Mouse (Mus musculus): ENCODE data around the gene Tubg2.

Tubg2 gene

GRCm38 (mm10) chr11:101178061-101179058 is 22.7 kb downstream of the Tubg2 start:
- DNase-seq (ENCODE audit: low read depth, low spot score) = no peak

GRCm38 (mm10) chr11:101179306-101179705 is 23.6 kb downstream of the Tubg2 start:
- no peak for DNase-seq (ENCODE audit: low read depth, low spot score)

GRCm38 (mm10) chr11:101180261-101180660 is 24.6 kb downstream of the Tubg2 start:
- no peak for DNase-seq (ENCODE audit: low read depth, low spot score)

- DNase-seq (ENCODE audit: low read depth, low spot score) = no peak
Observed at GRCm38 (mm10) chr11:101180846-101181740, 25.4 kb downstream of the Tubg2 start.

- DNase-seq (ENCODE audit: low read depth, low spot score) = no peak
Observed at GRCm38 (mm10) chr11:101181961-101182360, 26.3 kb downstream of the Tubg2 start.

GRCm38 (mm10) chr11:101182771-101183517 is 27.2 kb downstream of the Tubg2 start:
- no peak for DNase-seq (ENCODE audit: low read depth, low spot score)

GRCm38 (mm10) chr11:101184984-101185383 is 29.3 kb downstream of the Tubg2 start:
- DNase-seq (ENCODE audit: low read depth, low spot score) = no peak

GRCm38 (mm10) chr11:101185441-101185840 is 29.7 kb downstream of the Tubg2 start:
- DNase-seq (ENCODE audit: low read depth, low spot score) = no peak

GRCm38 (mm10) chr11:101186526-101187247 is 31.0 kb downstream of the Tubg2 start:
- DNase-seq (ENCODE audit: low read depth, low spot score) = no peak

GRCm38 (mm10) chr11:101187541-101187940 is 31.8 kb downstream of the Tubg2 start:
- no peak for DNase-seq (ENCODE audit: low read depth, low spot score)

GRCm38 (mm10) chr11:101188166-101188805 is 32.6 kb downstream of the Tubg2 start:
- no peak for DNase-seq (ENCODE audit: low read depth, low spot score)

GRCm38 (mm10) chr11:101189495-101190180 is 33.9 kb downstream of the Tubg2 start:
- DNase-seq (ENCODE audit: low read depth, low spot score) = no peak

- DNase-seq (ENCODE audit: low read depth, low spot score) = no peak
Observed at GRCm38 (mm10) chr11:101190181-101190912, 34.6 kb downstream of the Tubg2 start.

- no peak for DNase-seq (ENCODE audit: low read depth, low spot score)
Observed at GRCm38 (mm10) chr11:101190913-101191907, 35.5 kb downstream of the Tubg2 start.

GRCm38 (mm10) chr11:101191919-101192470 is 36.3 kb downstream of the Tubg2 start:
- no peak for DNase-seq (ENCODE audit: low read depth, low spot score)

- DNase-seq (ENCODE audit: low read depth, low spot score) = no peak
Observed at GRCm38 (mm10) chr11:101192646-101193045, 36.9 kb downstream of the Tubg2 start.

- no peak for DNase-seq (ENCODE audit: low read depth, low spot score)
Observed at GRCm38 (mm10) chr11:101193076-101193475, 37.4 kb downstream of the Tubg2 start.

Measured in brain, embryonic 18.5 days (tissue).